Comparison of ENCODE assay signal across 8 mouse cellular contexts in genomic region chr19:22753311-22753809, GRCm38 (mm10).
DNase-seq lines count a peak whose midpoint lies in the region; ATAC-seq lines count a peak whose summit lies in the region.

No protein-coding gene starts in this region.

- H3K4me3 ChIP-seq in heart, embryonic 12.5 days: no peak overlapping the region
- H3K4me3 ChIP-seq in limb, embryonic 10.5 days: no peak overlapping the region

- H3K27ac ChIP-seq in heart, embryonic 12.5 days (ENCODE audit: poor library complexity, severe bottlenecking): no peak overlapping the region
- 0 out of 2 replicates have a peak overlapping the region, but pooled peaks have one; percentile 30 for H3K27ac ChIP-seq in limb, embryonic 10.5 days

- ATAC-seq in heart, embryonic 12.5 days (ENCODE audit: insufficient number of reproducible peaks, low FRiP score): no peak
- ATAC-seq in CD4-positive, CD25-positive, alpha-beta regulatory T cell, adult 4 months: no peak

- WGBS in heart, embryonic 12.5 days: 59% methylated on average over 13 of the region's 13 CpGs
- WGBS in limb, embryonic 10.5 days: 64% methylated on average over 13 of the region's 13 CpGs

- no peaks in the 10 kb centered on the region for H3K9me3 ChIP-seq in heart, embryonic 12.5 days (replicated peaks)
- H3K9me3 ChIP-seq in limb, embryonic 10.5 days (replicated peaks): no peaks in the 10 kb centered on the region

- peak; percentile 96 for DNase-seq in heart, adult 11 months
- peak; percentile 96 for DNase-seq in cerebellum, adult 9-11 months
- DNase-seq in heart, adult 8-10 months (ENCODE audit: low spot score): peak; percentile 47
- DNase-seq in limb, embryonic 10.5 days (ENCODE audit: low spot score): peak; percentile 32
- DNase-seq in retina, postnatal 7 days (ENCODE audit: low read depth, low spot score): peak; percentile 24
- DNase-seq in testis, postnatal 14 days (ENCODE audit: low spot score): no peak

- no peaks in the 10 kb centered on the region for H3K36me3 ChIP-seq in heart, embryonic 12.5 days
- no peaks in the 10 kb centered on the region for H3K36me3 ChIP-seq in limb, embryonic 10.5 days

- no peak overlapping the region for H3K9ac ChIP-seq in heart, embryonic 12.5 days

- H3K4me2 ChIP-seq in heart, embryonic 12.5 days: no peak overlapping the region

- H3K4me1 ChIP-seq in heart, embryonic 12.5 days (replicated peaks): no peaks in the 10 kb centered on the region
- peaks cover 15% of the 10 kb centered on the region for H3K4me1 ChIP-seq in limb, embryonic 10.5 days

- H3K27me3 ChIP-seq in heart, embryonic 12.5 days (replicated peaks): no peaks in the 10 kb centered on the region
- H3K27me3 ChIP-seq in limb, embryonic 10.5 days (ENCODE audit: low read depth, poor library complexity, severe bottlenecking): no peaks in the 10 kb centered on the region
